Mouse (Mus musculus) left cerebral cortex, adult 6 months (tissue): ENCODE data around the gene Tespa1. TPM values are rescaled to one million over a fixed set of nuclear protein-coding genes. Genes with fewer than 3 reads are reported as not detected.

Experiments used
- long read RNA-seq, 2 experiments: library from polyadenylated mRNA; unstranded; transcript quantifications; one replicate each; pipeline ENCODE4 v2.0.0; 2019 to 2020
- polyA plus RNA-seq: library from polyadenylated mRNA; unstranded; fragments of <200 nt; fragmentation: Nextera tagmentation; gene quantifications from 2 replicates; pipeline ENCODE4 v1.2.3, GENCODE M21; 2021

Gene Tespa1
- polyA plus RNA-seq, result not detected in 2 replicates
- long read RNA-seq, experiment 1, result 0 reads
- long read RNA-seq, experiment 2, result 0 reads

GRCm38 (mm10) chr10:130322637-130323036 is at the start of gene Tespa1:
Gene Tespa1, plus strand, starts transcription at chr10:130322870.

GRCm38 (mm10) chr10:130280066-130280465 is 42.6 kb upstream of the Tespa1 start, which contains the start of gene Neurod4:
Gene Neurod4, minus strand, starts transcription at chr10:130280240.

GRCm38 (mm10) chr10:130394232-130394631 is 71.6 kb downstream of the Tespa1 start, which contains the start of gene Vmn2r84:
Gene Vmn2r84, minus strand, starts transcription at chr10:130394332.

Other genes starting within 250 kb of the Tespa1 start
- gene Olfr823, start 207.5 kb upstream of the Tespa1 start, polyA plus RNA-seq, result not detected in 2 replicates
- gene Olfr824, start 192.9 kb upstream of the Tespa1 start, polyA plus RNA-seq, result not detected in 2 replicates
- gene Olfr825, start 156.1 kb upstream of the Tespa1 start, polyA plus RNA-seq, result not detected in 2 replicates
- not detected in 2 replicates for gene Olfr826, start 138.7 kb upstream of the Tespa1 start, polyA plus RNA-seq
- not detected in 2 replicates for gene Olfr827, start 108.5 kb upstream of the Tespa1 start, polyA plus RNA-seq
- gene Neurod4, start 42.6 kb upstream of the Tespa1 start, polyA plus RNA-seq, result 0.23 TPM in 1 of 2 replicates, not detected in the other
- 0.04 and 0.06 TPM in 2 replicates for gene Vmn2r84, start 71.5 kb downstream of the Tespa1 start, polyA plus RNA-seq
- gene Vmn2r85, start 106.8 kb downstream of the Tespa1 start, polyA plus RNA-seq, result 0.06 TPM in 2 replicates
- 0.02 TPM in 1 of 2 replicates, not detected in the other for gene Vmn2r86, start 133.2 kb downstream of the Tespa1 start, polyA plus RNA-seq
- gene Vmn2r87, start 174.5 kb downstream of the Tespa1 start, polyA plus RNA-seq, result 0.21 and 0.26 TPM in 2 replicates